Mouse (Mus musculus) hindbrain, embryonic 10.5 days (tissue): Measurements from ENCODE around the gene Lrrc32. TPM values are rescaled to one million over a fixed set of nuclear protein-coding genes. Genes with fewer than 3 reads are reported as not detected.
A peak's percentile ranks its signal among the peaks of the same experiment; 100 is the strongest.

Source experiments
- DNase-seq: peaks from one replicate; pipeline ENCODE4 v3.0.0-alpha.2; 2017; ENCODE audit warnings: low spot score
- H3K27ac ChIP-seq: fragments of 300-500 bp; sonication (generic); 2 replicates; pipeline ENCODE4 v1.5.1; 2016; ENCODE audit warnings: mild to moderate bottlenecking, moderate library complexity
- H3K27me3 ChIP-seq: fragments of 300-500 bp; sonication (generic); 2 replicates; pipeline ENCODE4 v1.6.1; 2016; ENCODE audit warnings: mild to moderate bottlenecking; ENCODE audit not compliant: poor library complexity, insufficient read depth, severe bottlenecking
- H3K36me3 ChIP-seq: fragments of 300-500 bp; sonication (generic); 2 replicates; pipeline ENCODE4 v1.6.1; 2016; ENCODE audit warnings: mild to moderate bottlenecking, moderate library complexity
- H3K4me1 ChIP-seq: fragments of 300-500 bp; sonication (generic); replicated peaks from 2 replicates; pipeline ENCODE4 v1.6.1; 2016; ENCODE audit warnings: mild to moderate bottlenecking
- H3K4me3 ChIP-seq: fragments of 300-500 bp; sonication (generic); 2 replicates; pipeline ENCODE4 v1.5.1; 2016; ENCODE audit warnings: mild to moderate bottlenecking, moderate library complexity
- H3K9me3 ChIP-seq: fragments of 300-500 bp; sonication (generic); 2 replicates; pipeline ENCODE4 v1.6.1; 2016; ENCODE audit warnings: mild to moderate bottlenecking, moderate library complexity
- WGBS: fragments of 180-500 bp; shearing (Covaris S2); methylation state at CpG from one replicate; pipeline ENCODE4 v1.1.7; 2016; 5-methylcytosine and 5-hydroxymethylcytosine counted together
- polyA plus RNA-seq: library from polyadenylated mRNA; unstranded; fragments of >200 nt; fragmentation: Nextera tagmentation; extraction: Ambion mirVana; gene quantifications from 2 replicates; pipeline ENCODE4 v1.2.1, GENCODE M21; 2016

Gene Lrrc32
- polyA plus RNA-seq, 1 experiment from 2014 or later = 6.0 TPM

GRCm38 (mm10) chr7:98531612-98532011, 42.5 kb downstream of the Lrrc32 start:
- no peaks in the 10 kb centered on the region for H3K9me3 ChIP-seq
- no peaks in the 10 kb centered on the region for H3K36me3 ChIP-seq
- 0 out of 2 replicates have a peak, but pooled peaks cover under 1% of the 10 kb centered on the region for H3K4me1 ChIP-seq
- no peak overlapping the region for H3K4me3 ChIP-seq
- no peak for DNase-seq
- H3K27ac ChIP-seq = no peak overlapping the region
- 72% methylated on average over 7 of the region's 7 CpGs for WGBS
- no peaks in the 10 kb centered on the region for H3K27me3 ChIP-seq

DNA sequence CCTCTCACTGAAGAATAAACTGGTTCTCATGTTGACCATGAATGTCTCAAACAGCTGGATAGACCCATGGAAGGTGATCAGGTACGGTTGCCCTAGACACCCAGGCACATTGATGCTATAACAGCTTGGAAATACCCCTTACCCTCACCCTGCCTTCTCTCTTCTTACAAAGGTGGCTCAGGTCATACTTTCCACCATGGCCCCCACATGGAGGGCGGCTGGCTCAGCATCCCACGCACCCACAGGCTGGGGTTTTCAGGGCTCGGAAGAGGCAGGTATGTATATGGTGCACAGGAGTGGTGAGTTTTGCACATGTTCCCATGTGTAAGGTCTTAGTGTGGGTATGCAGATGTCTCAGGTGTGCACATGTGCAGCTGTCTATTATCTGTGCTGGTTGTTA, 43.9 kb downstream of the Lrrc32 start:
- Histone ChIP-seq H3K36me3 (no peaks in the 10 kb centered on the region), H3K4me3 (no peak overlapping the region), H3K27me3 (no peaks in the 10 kb centered on the region), H3K9me3 (no peaks in the 10 kb centered on the region), H3K27ac (no peak overlapping the region), H3K4me1 (peaks cover 14% of the 10 kb centered on the region)
- no peak for DNase-seq
- WGBS = 90% methylated on average over 4 of the region's 4 CpGs

DNA sequence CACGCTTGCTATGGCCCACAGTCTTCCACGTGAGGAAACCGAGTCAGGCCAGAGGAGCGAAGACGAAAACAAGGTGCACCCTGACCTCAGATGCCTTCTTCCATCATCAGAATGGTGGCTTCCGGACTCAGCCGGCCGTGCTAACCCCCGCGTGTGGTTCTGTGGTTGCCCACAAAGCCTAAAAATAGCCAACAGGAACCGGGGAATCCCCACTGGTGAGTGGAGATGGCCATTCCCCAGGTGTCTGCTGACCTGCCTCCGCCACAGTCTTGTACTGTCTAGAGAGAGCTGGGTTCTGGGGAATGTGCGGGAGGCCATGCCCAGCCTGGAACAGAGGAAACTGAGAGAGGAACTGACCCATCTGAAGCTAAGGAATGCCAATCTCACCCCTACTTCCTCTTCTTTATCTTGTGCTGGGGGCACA, 45.4 kb downstream of the Lrrc32 start:
- H3K27ac ChIP-seq = no peak overlapping the region
- peaks cover 20% of the 10 kb centered on the region for H3K4me1 ChIP-seq
- 95% methylated on average over 13 of the region's 13 CpGs for WGBS
- H3K4me3 ChIP-seq = no peak overlapping the region
- DNase-seq = no peak
- no peaks in the 10 kb centered on the region for H3K36me3 ChIP-seq
- no peaks in the 10 kb centered on the region for H3K9me3 ChIP-seq
- no peaks in the 10 kb centered on the region for H3K27me3 ChIP-seq

GRCm38 (mm10) chr7:98535191-98535590, 46.1 kb downstream of the Lrrc32 start:
- H3K27me3 ChIP-seq = no peaks in the 10 kb centered on the region
- no peak for DNase-seq
- H3K9me3 ChIP-seq = no peaks in the 10 kb centered on the region
- whole genome bisulfite sequencing = 87% methylated on average over 6 of the region's 6 CpGs
- H3K4me3 ChIP-seq = no peak overlapping the region
- no peaks in the 10 kb centered on the region for H3K36me3 ChIP-seq
- no peak overlapping the region for H3K27ac ChIP-seq
- H3K4me1 ChIP-seq = peaks cover 20% of the 10 kb centered on the region

- H3K27ac ChIP-seq = no peak overlapping the region
Measured at GRCm38 (mm10) chr7:98535882-98536281, 46.8 kb downstream of the Lrrc32 start.

GRCm38 (mm10) chr7:98537210-98537966, 48.3 kb downstream of the Lrrc32 start:
- Histone ChIP-seq H3K4me1 (peaks cover 25% of the 10 kb centered on the region), H3K9me3 (no peaks in the 10 kb centered on the region), H3K27me3 (no peaks in the 10 kb centered on the region), H3K4me3 (no peak overlapping the region), H3K27ac (peak overlapping the region; percentile 70), H3K36me3 (no peaks in the 10 kb centered on the region)
- 43% methylated on average over 10 of the region's 10 CpGs for WGBS
- peak; percentile 35 for DNase-seq

More at GRCm38 (mm10) chr7:98535882-98536281, 46.8 kb downstream of the Lrrc32 start:
- Histone ChIP-seq H3K27me3 (no peaks in the 10 kb centered on the region), H3K4me1 (peaks cover 23% of the 10 kb centered on the region), H3K36me3 (no peaks in the 10 kb centered on the region), H3K4me3 (no peak overlapping the region), H3K9me3 (no peaks in the 10 kb centered on the region)
- WGBS = 90% methylated on average over 4 of the region's 4 CpGs
- DNase-seq = no peak

GRCm38 (mm10) chr7:98537967-98538573, 49.0 kb downstream of the Lrrc32 start:
- WGBS = 33% methylated on average over 8 of the region's 8 CpGs
- peak overlapping the region; percentile 70 for H3K27ac ChIP-seq
- H3K27me3 ChIP-seq = no peaks in the 10 kb centered on the region
- no peaks in the 10 kb centered on the region for H3K9me3 ChIP-seq
- peaks cover 30% of the 10 kb centered on the region for H3K4me1 ChIP-seq
- DNase-seq = no peak
- H3K4me3 ChIP-seq = no peak overlapping the region
- H3K36me3 ChIP-seq = no peaks in the 10 kb centered on the region

- Histone ChIP-seq H3K27me3 (no peaks in the 10 kb centered on the region), H3K27ac (no peak overlapping the region), H3K4me1 (peaks cover 45% of the 10 kb centered on the region), H3K36me3 (no peaks in the 10 kb centered on the region), H3K9me3 (no peaks in the 10 kb centered on the region), H3K4me3 (no peak overlapping the region)
- WGBS = 74% methylated on average over 2 of the region's 2 CpGs
- no peak for DNase-seq
Measured at GRCm38 (mm10) chr7:98540879-98541278, 51.8 kb downstream of the Lrrc32 start.

DNA sequence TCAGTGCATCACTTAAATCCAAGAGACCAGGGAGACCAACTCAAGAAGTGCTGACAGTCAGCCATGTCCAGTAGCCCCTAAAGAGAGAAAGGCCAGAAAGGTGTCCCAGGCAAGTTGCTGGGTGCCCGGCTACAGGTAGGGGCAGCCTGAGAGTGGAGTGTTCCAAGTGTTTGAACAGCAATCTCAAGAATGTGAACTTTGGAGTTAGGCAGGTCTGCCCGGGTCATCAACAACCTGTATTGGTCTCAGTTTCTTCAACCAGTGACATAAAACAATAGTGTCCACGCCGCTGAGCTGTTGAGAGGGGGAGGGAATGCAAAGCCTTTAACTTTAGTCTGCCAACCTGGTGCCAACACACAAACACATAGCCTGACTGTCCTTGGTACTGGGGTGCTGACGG, 52.5 kb downstream of the Lrrc32 start:
- no peak overlapping the region for H3K4me3 ChIP-seq
- WGBS = 88% methylated on average over 5 of the region's 5 CpGs
- no peaks in the 10 kb centered on the region for H3K9me3 ChIP-seq
- no peak for DNase-seq
- H3K4me1 ChIP-seq = peaks cover 45% of the 10 kb centered on the region
- H3K36me3 ChIP-seq = no peaks in the 10 kb centered on the region
- no peaks in the 10 kb centered on the region for H3K27me3 ChIP-seq
- no peak overlapping the region for H3K27ac ChIP-seq

GRCm38 (mm10) chr7:98542267-98542666, 53.2 kb downstream of the Lrrc32 start:
- DNase-seq = no peak
- Histone ChIP-seq H3K9me3 (no peaks in the 10 kb centered on the region), H3K27me3 (no peaks in the 10 kb centered on the region), H3K27ac (no peak overlapping the region), H3K4me3 (no peak overlapping the region), H3K36me3 (no peaks in the 10 kb centered on the region), H3K4me1 (peaks cover 38% of the 10 kb centered on the region)
- WGBS = 95% methylated on average over 3 of the region's 3 CpGs

DNA sequence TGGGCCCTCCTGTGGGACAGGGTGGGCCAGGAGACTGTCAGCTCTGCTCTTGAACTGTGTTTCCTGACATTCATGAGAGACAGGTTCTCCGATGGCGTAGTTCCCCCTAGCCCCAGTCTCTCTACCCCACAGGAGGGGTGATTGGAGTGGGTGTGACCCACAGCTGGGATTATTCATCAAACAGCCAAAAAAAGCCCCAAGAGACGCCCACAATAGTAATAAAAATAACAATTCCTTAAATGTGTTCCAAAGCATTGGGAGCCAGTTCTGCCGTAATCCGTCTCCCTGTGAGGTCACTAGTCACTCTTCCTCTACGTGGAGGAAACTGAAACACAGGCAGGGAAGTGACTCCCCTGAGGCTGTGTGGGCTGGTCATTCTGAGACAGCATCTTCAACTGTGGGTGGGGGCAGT, 53.7 kb downstream of the Lrrc32 start:
- Histone ChIP-seq H3K36me3 (no peaks in the 10 kb centered on the region), H3K4me1 (peaks cover 34% of the 10 kb centered on the region), H3K27me3 (no peaks in the 10 kb centered on the region), H3K27ac (no peak overlapping the region), H3K9me3 (no peaks in the 10 kb centered on the region), H3K4me3 (no peak overlapping the region)
- 77% methylated on average over 6 of the region's 6 CpGs for WGBS
- DNase-seq = no peak

- Histone ChIP-seq H3K4me3 (no peak overlapping the region), H3K27me3 (no peaks in the 10 kb centered on the region), H3K9me3 (no peaks in the 10 kb centered on the region), H3K4me1 (peaks cover 28% of the 10 kb centered on the region), H3K27ac (peak overlapping the region; percentile 17; the same call in 1 of the 2 replicates), H3K36me3 (no peaks in the 10 kb centered on the region)
- DNase-seq = no peak
- WGBS = 58% methylated on average over 11 of the region's 11 CpGs
Measured at GRCm38 (mm10) chr7:98543853-98544370, 54.8 kb downstream of the Lrrc32 start.

GRCm38 (mm10) chr7:98544556-98544955, 55.5 kb downstream of the Lrrc32 start:
- 83% methylated on average over 3 of the region's 3 CpGs for WGBS
- Histone ChIP-seq H3K27ac (no peak overlapping the region), H3K4me1 (peaks cover 30% of the 10 kb centered on the region), H3K27me3 (no peaks in the 10 kb centered on the region), H3K36me3 (no peaks in the 10 kb centered on the region), H3K4me3 (no peak overlapping the region), H3K9me3 (no peaks in the 10 kb centered on the region)
- no peak for DNase-seq
